Mouse (Mus musculus): ENCODE data around the gene S100a7a.

The S100a7a gene

DNA sequence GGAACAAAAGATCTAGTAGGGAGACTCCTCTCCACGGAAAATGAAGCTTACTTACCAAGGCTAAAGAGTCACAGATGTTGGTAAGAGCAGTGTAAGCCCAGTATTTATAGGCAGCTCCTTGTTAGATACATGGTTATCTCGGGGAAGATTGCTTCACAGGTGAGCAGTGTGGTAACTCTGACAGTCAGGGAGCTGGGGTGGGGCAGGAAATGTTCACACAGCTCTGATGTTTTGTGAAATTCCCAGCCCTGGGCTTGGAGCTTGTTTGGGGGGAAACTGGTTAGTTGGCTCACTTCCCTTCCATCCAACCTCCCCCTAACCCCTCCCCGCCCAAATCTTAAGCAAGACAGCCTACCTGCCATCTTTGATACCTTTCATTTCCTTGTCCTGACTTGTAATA is 41.8 kb downstream of the S100a7a start, which contains the start of gene S100a9:
Gene S100a9, minus strand, starts transcription at position 109 of the 400 bp plus-strand sequence.
- in situ Hi-C loops (cut with MboI, MseI): loop anchor here in 1 of 2 experiments (5.0 kb wide), 1 partner anchor 38 kb away; no protein-coding TSS in a partner anchor

DNA sequence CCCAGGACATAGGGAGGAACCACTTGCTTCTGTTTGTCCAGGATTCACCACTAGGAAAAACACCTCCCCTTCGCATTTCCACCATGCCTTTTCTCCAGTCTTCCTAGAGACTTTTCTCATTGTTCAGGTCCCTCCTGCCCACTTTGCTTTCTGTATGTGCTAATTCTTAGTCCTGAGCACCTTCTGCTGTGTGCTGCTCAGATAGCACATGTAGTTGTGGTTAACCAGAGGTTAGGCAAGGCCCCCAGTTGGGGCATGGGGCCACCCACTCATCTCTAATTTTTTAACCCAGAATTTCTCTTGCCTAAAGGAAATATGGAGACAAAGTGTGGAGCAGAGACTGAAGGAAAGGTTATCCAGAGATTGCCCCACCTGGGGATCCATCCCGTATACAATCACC is 48.4 kb downstream of the S100a7a start:
- in situ Hi-C loops (cut with MboI, MseI): no loop called here
